Mouse (Mus musculus) inflammation-experienced regulatory T-cells, adult 6 months (primary cell): Measurements from ENCODE around the gene Bbx. TPM values are rescaled to one million over a fixed set of nuclear protein-coding genes. Genes with fewer than 3 reads are reported as not detected.

Experiments used
- ATAC-seq: one replicate; pipeline ENCODE4 v1.8.0; 2017
- polyA plus RNA-seq, 3 experiments: library from polyadenylated mRNA; unstranded; fragments of 100-300 nt; shearing (Covaris generic); gene quantifications; one replicate each; pipeline ENCODE4 v1.2.1; 2017

Bbx gene
- polyA plus RNA-seq, 3 experiments from 2014 or later, result 35.6 to 55.1 (median 54.8) TPM

GRCm38 (mm10) chr16:50311588-50311987, 120.6 kb downstream of the Bbx start:
- no peak for ATAC-seq

- no peak for ATAC-seq
These were observed 122.7 kb downstream of the Bbx start for GRCm38 (mm10) chr16:50309411-50310042.

GRCm38 (mm10) chr16:50308256-50308655, 123.9 kb downstream of the Bbx start:
- no peak for ATAC-seq

GRCm38 (mm10) chr16:50307231-50307630, 125.0 kb downstream of the Bbx start:
- no peak for ATAC-seq

GRCm38 (mm10) chr16:50306727-50307126, 125.5 kb downstream of the Bbx start:
- ATAC-seq, result peak; percentile 55

- peak; percentile 79 for ATAC-seq
These were observed 127.0 kb downstream of the Bbx start for GRCm38 (mm10) chr16:50305156-50305555.

- no peak for ATAC-seq
These were observed 129.6 kb downstream of the Bbx start for GRCm38 (mm10) chr16:50302566-50302965.

- ATAC-seq, result peak; percentile 35
These were observed 133.3 kb downstream of the Bbx start for GRCm38 (mm10) chr16:50298743-50299443.

GRCm38 (mm10) chr16:50293502-50294228, 138.5 kb downstream of the Bbx start:
- ATAC-seq, result no peak

GRCm38 (mm10) chr16:50292834-50293233, 139.4 kb downstream of the Bbx start:
- no peak for ATAC-seq

- peak; percentile 66 for ATAC-seq
These were observed 142.4 kb downstream of the Bbx start for GRCm38 (mm10) chr16:50289764-50290163.

GRCm38 (mm10) chr16:50272813-50273212, 159.4 kb downstream of the Bbx start:
- ATAC-seq, result no peak

- no peak for ATAC-seq
These were observed 169.5 kb downstream of the Bbx start for GRCm38 (mm10) chr16:50262647-50263046.

- ATAC-seq, result no peak
These were observed 170.0 kb downstream of the Bbx start for GRCm38 (mm10) chr16:50262209-50262608.

GRCm38 (mm10) chr16:50261741-50262140, 170.4 kb downstream of the Bbx start:
- no peak for ATAC-seq

GRCm38 (mm10) chr16:50254522-50255159, 177.5 kb downstream of the Bbx start:
- ATAC-seq, result peak; percentile 65

GRCm38 (mm10) chr16:50251417-50251975, 180.7 kb downstream of the Bbx start:
- ATAC-seq, result no peak

GRCm38 (mm10) chr16:50250469-50250868, 181.7 kb downstream of the Bbx start:
- no peak for ATAC-seq

- ATAC-seq, result no peak
These were observed 183.2 kb downstream of the Bbx start for GRCm38 (mm10) chr16:50249036-50249435.

GRCm38 (mm10) chr16:50242444-50242843, 189.7 kb downstream of the Bbx start:
- no peak for ATAC-seq

- ATAC-seq, result no peak
These were observed 190.6 kb downstream of the Bbx start for GRCm38 (mm10) chr16:50241604-50242003.

- no peak for ATAC-seq
These were observed 197.0 kb downstream of the Bbx start for GRCm38 (mm10) chr16:50235231-50235630.

GRCm38 (mm10) chr16:50230624-50231023, 201.6 kb downstream of the Bbx start:
- peak; percentile 76 for ATAC-seq
